Mouse (Mus musculus): Measurements from ENCODE around the gene Ubxn11. TPM values are rescaled to one million over a fixed set of nuclear protein-coding genes. Genes with fewer than 3 reads are reported as not detected.

Gene Ubxn11
- total and polyA plus RNA-seq, 3 experiments: 6.0 to 38.8 (median 18.8) TPM

- Histone ChIP-seq H3K36me3 (replicated peaks in 1 of 2; ENCODE audit: control insufficient read depth in 1 of 2, insufficient read depth in 1 of 2, low read length in 1 of 2) (no peaks in the 10 kb centered on the region), H3K9ac (ENCODE audit: insufficient read depth, low read depth) (no peak overlapping the region), H3K4me3 (replicated peaks in 1 of 3; ENCODE audit: low read depth in 2 of 3, low read length in 2 of 3, poor library complexity in 1 of 3) (no peak overlapping the region), H3K27me3 (replicated peaks) (no peaks in the 10 kb centered on the region), H3K79me2 (replicated peaks; ENCODE audit: control insufficient read depth, extremely low read depth, insufficient read depth, poor library complexity, severe bottlenecking) (no peaks in the 10 kb centered on the region), H3K4me1 (ENCODE audit: control insufficient read depth in 1 of 2, insufficient read depth in 2 of 2) (peaks cover 8 to 24% of the 10 kb centered on the region in 2 experiments; a peak in 2 of 4 replicates), H3K4me2 (ENCODE audit: insufficient read depth, low read depth, poor library complexity, severe bottlenecking) (no peak overlapping the region), H3K9me3 (replicated peaks; ENCODE audit: low read length) (no peaks in the 10 kb centered on the region), H3K27ac (ENCODE audit: insufficient read depth, low read depth) (no peak overlapping the region)
- TF ChIP-seq CTCF (conservative IDR thresholded peaks at IDR 0.05 in 1 of 2, IDR thresholded peaks at IDR 0.05 in 1 of 2; ENCODE audit: low read depth in 2 of 2, low read length in 2 of 2) (no peak), TCF12 (IDR thresholded peaks at IDR 0.05; ENCODE audit: low read depth, low read length) (no peak), SIN3A (IDR thresholded peaks at IDR 0.05; ENCODE audit: low read length) (no peak), CHD1 (IDR thresholded peaks at IDR 0.05; ENCODE audit: low read depth, low read length) (no peak), TBP (conservative IDR thresholded peaks at IDR 0.05; ENCODE audit: low read depth, low read length) (no peak), JUND (conservative IDR thresholded peaks at IDR 0.05; ENCODE audit: low read depth, low read length) (no peak), MAFK (IDR thresholded peaks at IDR 0.05; ENCODE audit: insufficient replicate concordance, low read length) (no peak), MEF2A (IDR thresholded peaks at IDR 0.05; ENCODE audit: borderline replicate concordance, low read depth, low read length) (no peak), BHLHE40 (IDR thresholded peaks at IDR 0.05; ENCODE audit: low read depth, low read length) (no peak), MXI1 (IDR thresholded peaks at IDR 0.05; ENCODE audit: low read depth, low read length) (no peak), EP300 (IDR thresholded peaks at IDR 0.05; ENCODE audit: low read length) (no peak), KAT2A (IDR thresholded peaks at IDR 0.05; ENCODE audit: insufficient replicate concordance, low read length) (no peak), PAX5 (IDR thresholded peaks at IDR 0.05; ENCODE audit: low read length) (no peak), JUN (IDR thresholded peaks at IDR 0.05; ENCODE audit: insufficient read depth, low read depth, low read length) (no peak), RCOR1 (conservative IDR thresholded peaks at IDR 0.05; ENCODE audit: low read depth, low read length) (no peak), POLR2AphosphoS2 (IDR thresholded peaks at IDR 0.05; ENCODE audit: low read depth, low read length) (no peak), CHD2 (IDR thresholded peaks at IDR 0.05; ENCODE audit: low read length) (no peak), ZMIZ1 (IDR thresholded peaks at IDR 0.05; ENCODE audit: low read depth, low read length) (no peak)
- in situ Hi-C loops (cut with MboI; ENCODE audit: low pct_ligation_motif_present, low pct_unique_long_range_greater_than_20kb, low sequenced_read_pairs): no loop called here
- dilution Hi-C loops (cut with MboI; ENCODE audit: extremely low pct_ligation_motif_present, extremely low pct_unique_long_range_greater_than_20kb, low sequenced_read_pairs): no loop called here
- no peak for DNase-seq (ENCODE audit: extremely low read depth)
These were observed 41.1 kb upstream of the Ubxn11 start for GRCm38 (mm10) chr4:134061166-134061830.

GRCm38 (mm10) chr4:134061944-134062446, 40.4 kb upstream of the Ubxn11 start:
- Histone ChIP-seq H3K9me3 (replicated peaks; ENCODE audit: low read length) (no peaks in the 10 kb centered on the region), H3K27me3 (replicated peaks) (no peaks in the 10 kb centered on the region), H3K4me1 (ENCODE audit: control insufficient read depth in 1 of 2, insufficient read depth in 2 of 2) (peaks cover 8 to 24% of the 10 kb centered on the region in 2 experiments; a peak in 2 of 4 replicates), H3K27ac (ENCODE audit: insufficient read depth, low read depth) (no peak overlapping the region), H3K36me3 (replicated peaks in 1 of 2; ENCODE audit: control insufficient read depth in 1 of 2, insufficient read depth in 1 of 2, low read length in 1 of 2) (no peaks in the 10 kb centered on the region), H3K9ac (ENCODE audit: insufficient read depth, low read depth) (no peak overlapping the region), H3K79me2 (replicated peaks; ENCODE audit: control insufficient read depth, extremely low read depth, insufficient read depth, poor library complexity, severe bottlenecking) (no peaks in the 10 kb centered on the region), H3K4me2 (ENCODE audit: insufficient read depth, low read depth, poor library complexity, severe bottlenecking) (no peak overlapping the region), H3K4me3 (replicated peaks in 1 of 3; ENCODE audit: low read depth in 2 of 3, low read length in 2 of 3, poor library complexity in 1 of 3) (no peak overlapping the region)
- TF ChIP-seq MAFK (IDR thresholded peaks at IDR 0.05; ENCODE audit: insufficient replicate concordance, low read length) (no peak), HCFC1 (IDR thresholded peaks at IDR 0.05; ENCODE audit: low read depth, low read length) (no peak), ZMIZ1 (IDR thresholded peaks at IDR 0.05; ENCODE audit: low read depth, low read length) (no peak), USF1 (IDR thresholded peaks at IDR 0.05; ENCODE audit: low read depth, low read length) (no peak), RAD21 (IDR thresholded peaks at IDR 0.05; ENCODE audit: low read depth, low read length) (no peak), IRF4 (IDR thresholded peaks at IDR 0.05; ENCODE audit: low read depth, low read length) (no peak), MEF2A (IDR thresholded peaks at IDR 0.05; ENCODE audit: borderline replicate concordance, low read depth, low read length) (no peak), TCF12 (IDR thresholded peaks at IDR 0.05; ENCODE audit: low read depth, low read length) (no peak), EP300 (IDR thresholded peaks at IDR 0.05; ENCODE audit: low read length) (no peak)
- dilution Hi-C loops (cut with MboI; ENCODE audit: extremely low pct_ligation_motif_present, extremely low pct_unique_long_range_greater_than_20kb, low sequenced_read_pairs): no loop called here
- no peak for DNase-seq (ENCODE audit: extremely low read depth)
- in situ Hi-C loops (cut with MboI; ENCODE audit: low pct_ligation_motif_present, low pct_unique_long_range_greater_than_20kb, low sequenced_read_pairs): no loop called here

Measured in CH12.LX (cell line).